Mouse (Mus musculus): ENCODE results near the gene Gramd1a.

The Gramd1a gene

DNA sequence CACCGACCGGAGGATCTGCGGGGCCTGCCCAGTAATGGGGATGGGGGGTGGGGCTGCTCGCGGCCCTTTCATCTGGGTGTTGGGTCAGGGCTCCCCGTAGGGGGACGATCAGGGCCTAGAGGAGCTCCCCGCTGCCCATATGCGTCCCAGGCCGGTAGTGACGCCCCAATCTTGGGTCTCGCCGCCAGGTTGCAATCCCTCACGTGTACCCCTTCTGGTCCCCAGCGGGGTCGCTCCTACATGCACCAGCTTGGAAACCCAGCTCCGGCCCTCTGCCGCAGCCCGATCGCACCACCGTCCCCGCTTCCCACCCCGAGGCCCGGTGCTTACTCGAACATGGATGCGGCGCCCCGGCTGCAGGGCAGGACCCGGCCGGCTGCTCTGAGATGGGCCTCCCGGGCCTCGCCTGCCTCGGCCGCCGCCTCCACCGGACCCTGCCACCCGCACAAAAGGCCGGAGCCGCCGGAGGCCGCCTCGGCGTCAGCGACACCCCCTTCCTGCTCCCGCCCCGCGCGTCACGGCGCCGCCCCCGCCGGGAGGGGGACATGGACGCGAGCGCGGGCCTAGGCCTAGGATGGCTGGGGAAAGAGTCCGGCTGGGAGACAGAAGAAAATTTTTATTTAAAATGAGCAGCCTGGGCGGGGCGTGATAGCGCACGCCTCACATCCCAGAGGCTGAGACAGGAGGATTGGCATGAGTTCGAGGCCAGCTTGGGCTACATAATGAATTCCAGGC is 5.0 kb downstream of the Gramd1a start:
- peak; percentile 99 for DNase-seq

- peak; percentile 86 for DNase-seq
Observed at GRCm38 (mm10) chr7:31149751-31150565, 5.7 kb downstream of the Gramd1a start.

DNA sequence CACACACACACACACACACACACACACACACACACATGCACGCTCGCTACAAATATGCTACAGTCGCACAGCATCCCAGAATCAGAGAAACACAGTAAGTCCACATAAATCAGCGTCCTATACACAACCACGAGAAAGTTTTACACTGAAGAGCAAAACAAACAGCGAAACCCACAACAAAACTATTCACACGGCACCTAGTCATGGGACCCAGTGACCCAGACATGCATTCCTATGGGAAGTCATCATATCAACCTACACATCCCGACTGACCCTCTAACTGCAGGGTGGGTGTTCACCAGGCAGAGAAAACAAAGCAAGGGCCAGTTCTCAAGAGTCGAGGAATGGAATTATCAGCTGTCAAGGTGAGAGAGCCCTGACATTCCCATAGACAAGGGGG is 6.4 kb downstream of the Gramd1a start:
- peak; percentile 82 for DNase-seq

DNA sequence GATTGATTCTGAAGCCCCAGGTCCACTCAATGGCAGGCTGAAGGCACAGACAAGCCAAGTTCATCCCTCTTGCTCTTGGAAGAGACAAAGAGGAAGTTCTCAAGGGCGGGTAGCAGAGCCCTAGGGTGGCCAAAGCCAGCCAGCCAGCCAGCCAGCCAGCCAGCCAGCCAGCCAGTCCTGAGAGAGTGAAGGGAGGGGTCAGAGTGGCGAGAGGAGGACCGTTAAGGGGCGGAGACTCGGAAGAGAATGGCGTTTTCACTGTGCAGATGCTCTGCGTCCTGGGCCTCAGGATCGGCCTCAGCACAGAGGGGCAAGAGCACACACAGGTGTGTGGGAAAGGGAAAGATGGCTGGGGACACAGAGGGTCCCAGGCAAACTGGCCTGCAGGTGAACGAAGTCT is 6.9 kb downstream of the Gramd1a start:
- DNase-seq = peak; percentile 98

DNA sequence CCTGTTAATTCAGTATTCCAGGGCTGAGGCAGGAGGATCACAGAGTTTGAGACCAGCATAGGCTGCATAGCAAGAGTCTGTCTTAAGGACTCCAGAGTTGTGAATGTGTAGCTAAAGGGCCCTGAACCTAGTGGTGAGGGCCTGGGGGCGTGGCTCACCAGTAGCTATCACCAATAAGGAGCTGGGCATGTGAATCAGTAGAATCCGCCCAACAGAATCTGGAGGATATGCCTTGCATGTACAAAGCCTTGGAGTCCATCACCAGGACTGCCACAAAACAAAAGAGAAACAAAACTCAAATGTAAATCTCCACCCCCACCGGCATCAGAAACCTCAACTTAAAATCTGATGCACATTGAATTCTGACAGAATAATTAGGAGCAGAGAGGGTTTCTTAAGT is 7.6 kb downstream of the Gramd1a start:
- peak; percentile 89 for DNase-seq

DNA sequence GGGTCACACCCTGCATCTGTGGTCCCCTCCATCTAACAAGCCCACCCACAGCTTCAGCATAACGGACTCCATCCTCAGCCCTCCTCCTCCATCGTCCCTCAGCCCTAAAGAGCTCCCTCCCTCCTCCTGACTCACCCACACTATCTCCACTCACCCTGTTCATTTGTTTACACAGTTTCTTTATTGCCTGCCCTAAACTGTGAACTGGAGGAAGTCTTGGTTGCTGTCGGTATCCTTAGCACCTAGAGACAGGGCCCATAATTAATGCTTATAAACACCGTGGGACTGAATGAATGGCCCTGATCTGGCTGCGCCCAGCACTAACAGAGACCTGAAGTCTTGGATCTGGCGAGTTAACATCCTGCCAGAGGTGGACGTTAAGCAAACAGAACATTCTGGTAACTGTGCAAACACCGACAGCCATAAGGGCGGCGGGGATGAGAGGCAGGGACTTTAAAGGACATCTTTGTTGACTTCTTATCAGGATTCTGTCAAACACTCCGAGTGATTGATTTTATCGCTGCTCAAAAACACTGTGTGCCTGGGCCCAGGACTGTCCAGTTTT is 10.0 kb downstream of the Gramd1a start:
- peak; percentile 88 for DNase-seq

DNA sequence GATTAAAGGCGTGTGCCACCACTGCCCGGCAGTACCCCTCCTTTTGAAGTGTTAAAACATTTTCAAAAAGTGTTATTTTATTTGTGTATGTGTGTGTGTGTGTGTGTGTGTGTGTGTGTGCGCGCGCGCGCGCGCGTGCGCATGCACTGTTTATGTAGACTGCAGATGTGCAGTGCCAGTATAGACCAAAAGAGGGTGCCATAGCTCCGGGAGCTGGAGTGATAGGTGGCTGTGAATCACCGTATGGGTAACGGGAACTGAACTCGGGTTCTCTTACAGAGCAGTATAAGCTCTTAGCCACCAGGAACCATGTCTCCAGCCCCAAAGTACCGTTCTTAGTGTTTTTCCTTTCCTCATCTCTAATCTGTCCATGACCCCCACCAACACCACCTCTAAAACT is 10.8 kb downstream of the Gramd1a start:
- no peak for DNase-seq

- DNase-seq = peak; percentile 91
Observed at GRCm38 (mm10) chr7:31140941-31141340, 14.8 kb downstream of the Gramd1a start.

DNA sequence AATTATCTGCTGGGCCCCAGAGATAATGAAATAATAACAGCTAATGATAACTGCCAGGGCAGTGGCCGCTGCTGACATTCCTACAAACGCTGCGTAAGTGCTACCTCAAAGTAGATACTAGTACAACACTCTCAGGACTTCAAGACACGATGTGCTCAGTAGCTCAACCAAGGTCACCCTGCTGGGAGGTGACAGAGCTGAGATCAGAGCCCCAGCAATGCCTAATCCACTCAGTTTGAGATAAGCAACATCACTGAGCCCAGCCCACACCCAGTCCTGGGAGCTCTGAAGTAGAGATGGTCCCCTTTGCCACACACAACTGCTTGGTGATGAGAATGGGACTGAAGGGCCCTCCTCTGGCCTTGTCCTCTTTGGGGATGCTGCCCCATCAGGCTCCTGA is 15.4 kb downstream of the Gramd1a start:
- peak; percentile 76 for DNase-seq

- DNase-seq = peak; percentile 94
Observed at GRCm38 (mm10) chr7:31139765-31140164, 15.9 kb downstream of the Gramd1a start.

GRCm38 (mm10) chr7:31135717-31136116 is 20.0 kb downstream of the Gramd1a start:
- no peak for DNase-seq

- no peak for DNase-seq
Observed at GRCm38 (mm10) chr7:31131866-31132265, 23.8 kb downstream of the Gramd1a start.

DNA sequence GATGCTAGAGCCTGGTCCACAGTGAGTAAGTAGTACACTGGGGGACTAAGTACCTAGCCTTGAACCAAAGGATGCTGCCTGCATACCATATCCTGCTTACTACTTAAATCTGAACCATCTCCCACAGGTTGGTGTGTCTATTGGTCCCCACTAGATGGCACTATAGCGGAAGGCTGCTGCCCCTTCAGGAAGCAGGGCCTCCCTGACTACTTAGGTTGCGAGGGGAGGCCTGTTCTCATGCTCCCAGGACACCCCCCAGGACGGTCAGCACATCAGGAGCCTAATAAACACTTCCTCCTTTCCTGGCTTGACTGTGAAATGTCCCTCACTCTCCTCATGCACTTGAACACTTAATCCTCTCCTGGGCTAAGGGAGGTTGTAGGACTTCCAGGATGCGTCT is 24.9 kb downstream of the Gramd1a start:
- no peak for DNase-seq

DNA sequence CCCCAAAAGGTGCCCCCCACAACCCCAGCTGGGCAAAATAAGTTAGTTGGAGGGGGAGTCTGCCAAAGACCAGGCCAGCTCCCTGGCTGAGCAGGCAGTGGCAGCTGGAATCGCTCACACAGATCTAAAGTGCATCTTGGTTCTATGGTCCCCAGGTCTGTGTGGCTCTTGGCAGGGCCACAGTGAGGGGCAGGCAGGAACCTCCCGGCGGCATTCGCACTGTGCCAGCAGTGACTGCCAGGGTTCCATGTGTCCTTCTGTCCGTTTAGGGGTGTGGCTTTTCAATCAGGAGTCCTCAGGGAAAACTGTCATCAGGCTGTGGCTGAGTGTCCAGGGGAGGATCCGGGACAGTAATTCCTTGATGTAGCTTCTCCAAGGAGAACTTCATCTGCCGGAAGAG is 25.5 kb downstream of the Gramd1a start:
- no peak for DNase-seq

GRCm38 (mm10) chr7:31128157-31128705 is 27.5 kb downstream of the Gramd1a start:
- no peak for DNase-seq

- peak; percentile 98 for DNase-seq
Observed at GRCm38 (mm10) chr7:31126851-31127724, 28.6 kb downstream of the Gramd1a start, which contains the start of gene Scn1b. Scn1b (minus strand) TSS chr7:31127003.

DNA sequence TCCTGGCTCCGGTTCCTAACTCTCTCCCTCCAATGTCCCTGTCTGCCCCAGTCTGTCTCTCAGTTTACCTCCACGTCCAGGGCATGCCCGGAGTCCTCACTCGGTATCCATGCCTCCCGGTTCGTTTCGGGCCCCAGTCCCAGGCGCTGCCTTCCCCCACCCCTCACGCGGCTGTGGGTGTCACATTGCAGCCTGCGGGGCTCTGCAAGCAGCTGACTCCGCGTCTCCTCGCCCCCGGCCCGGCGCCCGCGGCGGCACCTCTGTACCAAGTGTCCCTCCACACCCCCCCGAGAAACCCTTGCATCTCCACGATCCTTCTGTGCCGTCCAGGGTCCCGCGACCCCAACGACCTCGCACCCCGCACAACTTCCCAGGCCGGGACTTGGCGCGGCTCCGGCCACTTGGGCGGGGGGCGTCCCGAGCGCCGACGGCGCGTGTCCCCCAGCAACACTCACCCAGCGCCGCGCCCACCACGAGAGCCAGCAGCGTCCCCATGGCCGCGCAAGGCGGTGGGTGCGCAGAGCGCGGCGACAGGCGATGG is 29.4 kb downstream of the Gramd1a start:
- peak; percentile 94 for DNase-seq

- no peak for DNase-seq
Observed at GRCm38 (mm10) chr7:31125116-31125515, 30.6 kb downstream of the Gramd1a start.

DNA sequence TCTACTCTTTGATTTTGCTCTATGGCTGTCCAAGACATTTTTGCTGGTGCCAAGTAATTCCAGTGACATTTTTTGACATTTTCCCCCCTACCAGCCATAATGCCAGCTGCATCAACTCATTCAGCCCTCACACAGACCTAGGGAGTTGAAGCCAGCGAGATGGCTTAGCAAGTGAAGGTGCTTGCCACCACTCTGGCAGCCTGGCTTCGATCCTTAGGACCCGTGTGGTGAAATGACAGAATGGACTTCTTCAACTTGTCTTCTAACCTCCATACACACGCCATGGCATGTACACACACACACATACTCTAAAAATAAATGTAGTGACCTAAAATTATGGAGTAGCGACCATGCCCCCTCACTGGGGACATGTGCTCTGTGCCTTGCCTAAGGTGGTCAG is 31.3 kb downstream of the Gramd1a start:
- no peak for DNase-seq

- DNase-seq = no peak
Observed at GRCm38 (mm10) chr7:31123697-31124096, 32.0 kb downstream of the Gramd1a start.

DNA sequence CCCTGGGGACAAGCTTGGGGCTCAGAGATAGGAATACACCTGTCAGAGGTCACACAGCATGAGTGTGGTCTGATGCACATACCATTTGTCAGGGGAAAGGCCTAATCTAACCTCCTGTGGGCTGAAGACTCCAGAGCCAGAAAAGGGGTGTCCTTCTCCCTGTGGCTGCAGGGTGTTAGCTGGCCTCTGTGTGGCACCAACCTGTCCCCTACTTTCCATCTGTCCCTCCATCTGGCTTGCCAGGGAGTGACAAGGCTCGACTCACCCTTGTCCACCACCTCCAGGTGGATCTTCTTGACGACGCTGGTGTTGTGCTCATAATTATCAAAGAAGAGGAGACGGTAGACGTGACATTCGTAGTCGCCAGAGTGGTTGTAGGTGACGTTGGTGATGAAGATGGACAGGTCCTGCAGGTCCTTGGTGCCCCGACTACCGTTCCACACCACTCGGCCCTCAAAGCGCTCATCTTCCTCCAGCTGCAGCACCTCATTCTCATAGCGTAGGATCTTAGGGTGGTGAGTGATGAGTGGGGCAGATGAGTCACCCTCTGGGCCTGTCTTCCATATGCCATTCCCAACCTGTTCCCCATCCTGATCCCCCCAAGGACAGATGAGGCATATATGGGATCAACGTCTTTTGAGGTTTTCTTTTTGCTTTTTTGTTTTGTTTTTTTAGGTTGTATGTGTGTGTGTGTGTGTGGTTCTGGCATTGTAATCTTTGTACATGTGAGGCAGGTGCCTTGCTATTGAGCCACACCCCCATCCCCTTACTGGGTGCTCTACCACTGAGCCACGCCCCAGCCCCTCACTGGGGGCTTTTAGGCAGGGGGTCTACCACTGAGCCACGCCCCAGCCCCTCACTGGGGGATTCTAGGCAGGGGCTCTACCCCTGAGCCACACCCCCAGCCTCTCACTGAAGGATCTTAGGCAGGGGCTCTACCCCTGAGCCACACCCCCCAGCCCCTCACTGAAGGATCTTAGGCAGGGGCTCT is 32.8 kb downstream of the Gramd1a start:
- DNase-seq = no peak
